Mouse (Mus musculus) urinary bladder, adult 2 months (tissue): ENCODE data around the gene Gsx2. TPM values are rescaled to one million over a fixed set of nuclear protein-coding genes. Genes with fewer than 3 reads are reported as not detected.

ENCODE experiments used
- DNase-seq: peaks from one replicate; pipeline ENCODE4 v3.0.0; 2022; ENCODE audit warnings: low spot score
- polyA plus RNA-seq: library from polyadenylated mRNA; depleted of rRNA; stranded (reverse); fragments of >200 nt; gene quantifications from 2 replicates; pipeline ENCODE4 v1.2.3, GENCODE M21; 2012; rRNA removed

Gene Gsx2
- polyA plus RNA-seq, 1 experiment: not detected

DNA sequence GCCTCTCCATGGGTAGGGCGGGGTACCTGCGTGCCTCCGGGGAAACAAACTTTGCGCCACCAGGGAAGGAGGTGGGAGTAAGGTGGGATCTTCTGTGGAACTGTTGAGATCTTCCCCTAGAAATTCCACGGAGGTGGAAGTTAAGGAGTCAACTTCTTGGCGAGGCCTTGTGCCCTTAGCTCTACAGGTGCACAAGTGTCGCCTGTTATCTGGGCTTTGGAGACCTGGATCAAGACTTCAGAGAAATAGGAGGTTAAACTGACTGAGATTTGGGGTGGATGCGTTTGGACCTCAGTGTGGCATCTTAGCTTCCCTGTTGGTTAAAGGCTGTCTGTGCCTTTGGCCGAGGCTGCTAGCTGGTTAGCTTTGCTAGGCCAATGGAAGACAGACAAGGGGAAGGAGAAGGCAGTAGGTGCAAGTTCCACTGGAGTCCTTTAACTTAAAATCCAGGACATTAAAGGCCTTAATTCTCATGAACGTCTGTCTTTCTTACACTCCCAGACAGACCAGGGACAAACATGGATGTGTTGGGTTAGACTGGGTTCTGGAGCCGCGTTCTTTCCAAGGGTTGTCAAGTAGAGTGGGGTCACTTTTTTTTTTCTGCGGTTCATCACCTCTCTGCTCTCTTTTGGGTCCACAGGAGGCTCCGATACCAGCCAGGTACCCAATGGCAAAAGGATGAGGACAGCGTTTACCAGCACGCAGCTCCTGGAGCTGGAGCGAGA lies 1.1 kb downstream of the Gsx2 start:
- no peak for DNase-seq

DNA sequence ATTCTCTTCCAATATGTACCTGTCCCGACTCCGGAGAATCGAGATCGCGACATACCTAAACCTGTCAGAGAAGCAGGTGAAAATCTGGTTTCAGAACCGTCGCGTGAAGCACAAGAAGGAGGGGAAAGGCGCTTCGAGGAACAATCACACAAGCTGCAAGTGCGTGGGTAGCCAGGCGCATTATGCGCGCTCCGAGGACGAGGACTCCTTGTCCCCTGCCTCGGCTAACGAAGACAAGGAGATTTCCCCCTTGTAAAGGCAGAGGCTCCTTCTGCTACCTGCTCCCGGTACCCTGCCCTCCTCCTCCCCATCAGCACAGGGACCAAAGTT lies 1.6 kb downstream of the Gsx2 start:
- no peak for DNase-seq

DNA sequence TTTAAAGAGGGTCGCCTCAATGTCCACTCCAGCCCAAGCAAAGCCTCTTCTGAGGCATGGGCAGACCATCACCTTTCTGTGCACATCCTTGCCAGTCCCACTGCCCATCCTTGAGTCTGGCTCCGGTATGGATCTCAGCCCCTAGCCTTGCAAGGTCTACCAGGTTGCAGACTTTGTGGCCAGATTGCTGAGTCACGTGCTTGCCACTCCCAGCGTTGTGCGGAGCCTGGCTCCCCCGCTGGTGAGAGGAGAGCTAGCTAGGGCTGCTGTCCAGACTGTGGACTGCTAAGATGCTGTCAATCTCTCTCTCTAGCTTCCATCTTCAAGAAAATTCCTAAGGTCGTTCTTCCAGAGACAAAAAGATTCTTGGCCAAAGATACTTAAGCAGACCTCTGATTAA lies 4.2 kb downstream of the Gsx2 start:
- no peak for DNase-seq

DNA sequence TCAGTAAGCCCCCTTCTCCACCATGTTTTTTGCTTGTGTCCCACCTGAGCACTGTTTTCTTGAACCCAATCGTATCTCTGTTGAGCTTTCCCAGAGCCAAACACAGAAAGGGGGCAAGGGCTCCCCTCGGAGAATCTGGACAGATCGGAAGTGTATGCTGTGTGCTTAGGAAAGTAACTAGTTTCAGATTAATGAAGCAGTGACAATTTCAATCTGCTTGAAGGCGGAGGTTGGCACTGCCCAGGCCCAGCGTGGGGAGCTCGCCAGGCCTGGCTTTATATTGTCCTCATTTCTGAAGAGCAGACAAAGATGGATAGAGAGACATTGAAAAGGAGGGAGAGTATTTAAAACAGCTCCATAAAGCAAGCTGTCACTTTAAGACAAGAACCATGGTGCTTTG lies 7.0 kb downstream of the Gsx2 start:
- no peak for DNase-seq

DNA sequence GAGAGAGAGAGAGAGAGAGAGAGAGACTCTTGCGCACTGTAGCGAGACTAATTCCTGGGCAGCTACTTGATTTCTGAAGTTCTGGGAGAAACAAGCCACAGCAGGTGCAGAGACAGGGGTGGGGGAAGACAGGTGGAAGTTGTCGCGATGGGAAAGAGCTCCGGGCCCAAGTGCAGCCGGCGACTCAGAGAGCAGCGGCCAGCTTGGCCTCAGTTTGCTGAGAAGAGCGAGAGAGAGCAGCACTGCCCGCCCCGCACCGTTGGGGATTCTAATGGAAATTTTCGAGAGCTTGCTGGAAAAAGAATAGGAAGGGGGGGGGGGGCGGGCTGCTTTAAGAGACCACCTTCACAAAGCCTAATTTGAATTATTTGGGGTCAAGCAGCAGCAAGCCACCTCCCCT lies 7.7 kb downstream of the Gsx2 start:
- DNase-seq: no peak

DNA sequence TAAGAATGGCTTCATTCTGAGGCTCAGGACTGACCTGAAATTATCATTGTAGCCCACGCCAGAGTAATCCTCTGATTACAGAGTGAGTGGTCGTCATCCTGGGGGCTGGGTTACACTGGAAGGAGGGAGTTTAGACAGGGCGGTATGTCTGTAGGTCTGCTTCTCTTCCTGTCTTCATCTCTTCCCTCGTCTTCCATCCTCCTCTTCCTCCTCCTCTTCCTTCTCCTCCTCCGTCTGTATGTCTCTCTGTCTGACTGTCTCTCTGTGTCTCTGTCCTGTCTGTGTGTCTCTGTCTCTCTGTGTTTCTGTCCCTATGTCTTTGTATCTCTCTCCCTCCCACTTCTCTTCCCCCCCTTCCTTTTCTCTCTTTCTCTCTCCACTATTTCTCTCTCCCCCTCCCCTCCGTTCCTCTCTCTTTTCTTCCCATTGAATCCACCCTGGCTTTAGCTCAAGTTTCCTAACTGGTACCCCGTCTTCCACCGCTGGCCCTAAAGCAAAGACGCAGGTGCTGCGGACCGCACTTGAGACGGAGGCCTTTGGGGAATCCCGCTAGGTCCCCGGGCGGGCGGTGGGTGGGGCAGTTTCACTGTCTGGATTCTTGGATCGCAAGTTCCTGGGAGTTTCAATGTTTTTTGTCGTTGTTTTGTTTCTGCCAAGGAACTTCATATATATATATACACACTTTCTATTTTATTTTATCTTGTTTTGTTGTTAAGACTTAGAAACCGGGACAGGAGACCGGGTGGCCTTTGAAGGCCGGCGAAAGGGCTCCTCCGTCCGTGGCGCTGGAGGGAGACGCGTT lies 8.4 kb downstream of the Gsx2 start:
- DNase-seq: no peak

DNA sequence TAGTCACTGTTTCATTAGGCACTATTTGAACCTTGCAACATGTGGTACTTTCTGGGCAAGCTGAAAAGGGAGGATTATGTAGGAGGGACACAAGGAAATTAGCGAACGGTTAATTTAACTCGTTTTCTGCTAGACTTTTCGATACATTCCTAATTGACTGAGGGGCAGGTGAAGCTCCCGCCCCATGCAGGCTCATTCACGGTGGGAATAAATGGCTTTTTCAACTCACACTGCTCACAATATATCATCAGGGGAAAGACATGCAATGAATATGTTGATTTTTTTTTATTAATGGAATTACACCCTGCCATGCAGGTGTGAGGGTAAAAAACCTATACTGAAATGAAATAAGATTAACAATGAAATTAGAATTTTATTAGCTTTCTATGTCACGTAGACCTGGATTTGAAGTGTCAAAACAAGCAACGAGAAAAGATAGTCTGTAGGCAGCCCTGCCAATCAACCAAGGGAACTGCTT lies 9.0 kb downstream of the Gsx2 start:
- no peak for DNase-seq

DNA sequence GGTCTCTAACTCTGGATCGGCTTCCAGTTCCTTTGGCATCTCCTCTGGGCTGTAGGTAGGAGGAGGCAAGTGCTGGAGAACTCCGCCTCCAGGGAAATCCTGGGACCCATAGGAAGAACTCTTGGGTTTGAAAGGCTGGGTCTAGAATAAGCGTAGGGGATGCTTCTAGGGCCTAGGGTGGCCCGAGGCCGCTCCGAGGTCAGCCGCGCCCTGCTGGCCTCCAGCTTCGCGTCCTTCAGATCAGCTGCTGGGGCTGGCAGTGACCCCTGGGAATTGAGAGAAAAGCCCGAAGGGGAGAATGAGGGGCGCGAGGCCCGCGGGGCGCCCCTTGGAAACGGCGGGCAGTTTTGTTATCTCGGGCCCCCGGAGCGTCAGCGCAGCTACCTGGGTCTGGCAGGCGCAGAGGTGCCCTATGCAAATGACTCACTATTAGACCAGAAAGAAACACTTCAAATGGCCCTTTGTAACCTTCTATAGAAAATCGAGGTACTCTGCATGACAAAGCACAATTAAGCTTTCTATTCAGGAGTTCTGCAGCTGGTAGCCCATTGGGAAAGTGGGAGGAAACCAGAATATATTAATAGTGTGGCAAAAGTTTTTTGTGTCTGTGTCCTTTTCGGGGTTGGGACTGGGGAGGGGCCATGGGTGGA lies 9.6 kb downstream of the Gsx2 start:
- DNase-seq: no peak

DNA sequence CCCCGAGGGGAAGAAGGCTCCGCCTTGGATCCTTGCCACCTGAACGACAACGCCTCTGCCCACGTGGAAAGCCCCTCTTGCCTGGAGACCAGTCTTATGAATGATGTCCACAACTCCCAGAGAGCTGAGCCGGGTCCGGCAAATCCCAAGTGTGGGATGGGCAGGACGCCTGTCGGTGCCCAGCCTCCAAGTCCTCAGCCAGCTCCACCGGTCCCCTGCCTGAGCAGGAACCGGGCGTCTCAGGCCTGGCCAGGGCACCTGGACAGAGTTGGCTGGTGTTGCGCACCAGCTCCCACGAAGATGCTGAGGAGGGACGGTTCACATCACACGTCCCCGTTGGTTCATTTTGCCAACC lies 10.1 kb downstream of the Gsx2 start:
- DNase-seq: no peak

DNA sequence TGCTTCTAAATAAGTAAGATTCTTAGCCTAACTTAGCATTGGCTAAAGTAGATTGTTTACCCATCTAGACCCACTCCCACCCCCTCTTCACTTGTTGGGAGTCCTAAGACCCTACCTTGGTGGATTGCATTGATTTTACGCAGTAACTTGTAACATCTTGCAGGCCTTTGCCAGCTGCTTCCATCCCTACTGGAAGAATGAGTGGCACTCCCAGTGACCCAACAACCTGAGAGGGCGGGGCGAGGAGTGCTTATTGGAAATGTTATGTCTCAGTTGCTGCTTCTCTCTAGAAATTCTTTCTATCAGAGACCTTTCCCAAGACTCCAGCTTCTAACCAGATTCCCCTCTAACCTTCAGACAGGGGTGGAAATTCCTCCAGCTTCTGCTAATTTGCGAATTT lies 10.5 kb downstream of the Gsx2 start:
- DNase-seq: no peak

DNA sequence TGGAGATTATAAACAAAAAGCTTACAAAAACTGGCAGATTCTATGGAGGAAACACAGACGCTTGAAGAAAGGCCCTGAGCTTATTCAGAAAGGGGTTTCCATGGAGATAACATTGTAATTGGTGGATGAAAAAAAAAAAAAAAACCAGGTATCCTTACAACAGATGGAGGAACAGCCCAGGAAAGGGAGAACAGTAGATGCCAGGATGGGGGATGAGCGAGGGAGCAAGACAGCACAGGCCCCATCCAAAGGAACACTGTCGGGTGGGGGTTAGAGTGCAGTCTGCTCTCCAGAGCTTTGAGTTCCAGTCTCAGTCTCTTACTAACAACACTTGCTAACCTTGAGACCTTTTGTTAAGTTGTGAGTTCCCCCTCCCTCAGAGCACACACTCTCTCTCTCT lies 31.1 kb downstream of the Gsx2 start:
- DNase-seq: no peak

DNA sequence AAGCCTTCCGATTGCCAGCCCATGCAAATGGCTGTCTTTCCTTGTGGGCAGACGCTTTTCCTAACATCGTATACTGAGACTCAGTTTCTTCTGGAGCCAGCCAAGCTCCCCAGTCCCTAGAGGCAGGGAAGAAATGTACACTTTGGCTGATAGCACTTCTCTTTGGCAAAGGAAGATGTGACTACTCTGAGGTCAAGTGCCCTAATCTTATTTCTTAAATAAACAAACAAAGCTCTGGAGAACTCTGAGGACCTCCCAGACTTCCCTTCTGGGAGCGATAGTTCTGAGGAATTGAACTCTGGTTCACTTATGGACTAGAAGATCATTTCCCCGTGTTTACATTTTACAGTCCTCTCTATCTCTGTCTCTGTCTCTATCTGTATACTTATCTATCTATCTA lies 34.0 kb downstream of the Gsx2 start:
- DNase-seq: no peak

DNA sequence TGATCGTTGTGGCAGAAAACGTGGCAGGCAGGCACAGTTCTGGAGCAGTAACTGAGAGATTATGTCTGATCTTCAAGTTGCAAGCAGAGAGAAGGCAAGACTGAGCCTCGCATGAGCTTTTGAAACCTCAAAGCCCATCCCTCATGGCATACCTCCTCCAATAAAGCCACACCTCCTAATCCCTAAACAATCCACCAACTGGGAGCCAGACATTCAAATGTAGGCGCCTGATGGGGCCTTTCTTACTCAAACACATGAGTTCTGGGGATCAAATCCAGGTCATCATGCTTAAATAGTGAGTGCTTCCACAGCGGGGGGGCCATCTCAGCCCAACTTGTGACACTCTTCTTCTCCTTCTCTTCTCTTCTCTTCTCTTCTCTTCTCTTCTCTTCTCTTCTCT lies 36.4 kb downstream of the Gsx2 start:
- no peak for DNase-seq

DNA sequence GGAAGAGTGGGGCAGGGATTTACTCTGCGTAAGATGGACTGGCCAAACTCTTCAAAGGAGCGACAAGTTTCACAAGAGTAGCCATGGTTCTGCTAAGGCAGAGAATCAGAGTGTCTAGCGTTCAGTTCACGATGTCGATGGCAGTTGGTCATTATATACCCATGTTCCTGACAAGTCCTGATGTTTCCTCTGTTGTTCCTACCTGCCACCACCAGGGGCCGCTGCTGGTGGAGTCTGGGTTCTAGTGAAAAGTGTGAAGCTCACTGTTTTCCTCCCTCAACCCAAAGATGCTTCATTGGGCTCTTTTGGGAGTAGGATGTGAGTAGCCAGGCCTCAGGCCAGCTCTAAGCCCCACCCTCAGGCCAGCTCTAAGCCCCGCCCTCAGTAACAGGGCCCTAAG lies 43.4 kb downstream of the Gsx2 start:
- DNase-seq: no peak

DNA sequence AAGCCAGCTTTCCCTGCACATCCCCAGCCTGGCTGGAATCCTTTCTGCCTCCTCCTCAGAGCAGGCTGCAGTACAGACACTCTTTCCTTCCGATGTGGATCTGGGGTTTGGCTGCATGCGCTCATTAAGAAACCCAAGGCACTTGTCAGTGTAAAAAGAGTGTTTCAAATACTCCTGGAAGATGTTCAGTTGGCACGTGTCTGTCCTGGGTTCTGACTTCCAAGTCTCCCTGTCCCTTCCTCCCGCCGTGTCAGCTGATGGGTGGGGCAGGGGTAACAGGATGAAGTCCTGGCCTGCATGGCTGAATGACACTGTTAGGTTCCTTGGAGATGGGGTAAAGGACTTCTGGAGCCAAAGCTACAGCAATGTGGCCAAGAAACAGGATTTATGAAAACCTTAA lies 46.2 kb downstream of the Gsx2 start:
- DNase-seq: no peak

Other genes with a start within 250 kb of the Gsx2 start
- 29.9 and 33.8 TPM in 2 replicates for gene Chic2, start 30.8 kb upstream of the Gsx2 start, polyA plus RNA-seq
- gene Pdgfra, start 76.7 kb downstream of the Gsx2 start, polyA plus RNA-seq: 33.3 and 53.6 TPM in 2 replicates